In the genomic region with DNA sequence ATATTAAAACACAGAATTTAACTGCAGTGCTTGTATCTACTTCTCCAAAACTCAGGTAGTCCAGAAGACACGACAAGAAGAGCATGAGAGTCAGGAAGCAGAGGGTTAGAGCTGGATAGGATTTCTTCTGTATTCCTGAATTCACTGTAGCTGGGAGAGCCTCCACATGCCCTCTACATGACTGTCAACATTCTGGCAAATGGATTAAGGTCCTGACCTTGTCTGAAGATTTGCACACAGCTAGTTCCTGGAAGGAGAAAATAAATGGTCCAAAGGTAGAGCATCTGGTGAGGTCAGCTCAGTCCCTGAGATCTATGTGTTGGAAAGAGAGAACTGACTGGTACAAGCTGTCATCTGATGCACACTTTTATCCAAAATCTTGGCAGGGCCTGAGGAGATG, we compare ENCODE assay signal across 12 mouse cellular contexts. TPM values are rescaled to one million over a fixed set of nuclear protein-coding genes. Genes with fewer than 3 reads are reported as not detected.
"Had no signal": no experiment of that assay in that cellular context is flagged by ENCODE, and none has a peak within 500 bp of the region (broad histone marks: within the 10 kb centered on the region; RNA-seq: fewer than 3 reads in every experiment).

No protein-coding gene starts in this region.

RNA-seq across cellular contexts. Expression of a gene that starts 5.6 kb away (rescaled TPM):
- total RNA-seq: neutrophil, adult 5-6 weeks had no signal
- polyA plus RNA-seq: neural tube, embryonic 13.5 days; neural tube, embryonic 14.5 days; neural tube, embryonic 15.5 days; small intestine, adult 2 months; spleen, adult 2 months; stomach, embryonic 14.5 days; stomach, embryonic 15.5 days; stomach, embryonic 16.5 days; thymus, adult 2 months; thymus, postnatal 0 days; urinary bladder, adult 2 months had no signal
